Mouse (Mus musculus): ENCODE measurements around the gene Olfr368.

Olfr368 gene

GRCm38 (mm10) chr2:37376018-37376417 lies 49.7 kb downstream of the Olfr368 start:
- Histone ChIP-seq H3K4me1 (replicated peaks; ENCODE audit: low read depth, low read length) (no peaks in the 10 kb centered on the region), H3K4me3 (replicated peaks; ENCODE audit: low read length) (no peak overlapping the region), H3K36me3 (ENCODE audit: insufficient read depth, low read length) (peaks cover 62% of the 10 kb centered on the region), H3K27me3 (ENCODE audit: insufficient read depth, low read length) (no peaks in the 10 kb centered on the region), H3K9me3 (ENCODE audit: low read length) (no peaks in the 10 kb centered on the region)
- TF ChIP-seq CTCF (conservative IDR thresholded peaks at IDR 0.05; ENCODE audit: low read length): no peak
- TF ChIP-seq NANOG (IDR thresholded peaks at IDR 0.05; ENCODE audit: borderline replicate concordance, low read length): no peak
- no peak for TF ChIP-seq POU5F1 (IDR thresholded peaks at IDR 0.05; ENCODE audit: borderline replicate concordance, low read length)

- no peaks in the 10 kb centered on the region for H3K9me3 ChIP-seq (ENCODE audit: low read length)
- H3K4me1 ChIP-seq (replicated peaks; ENCODE audit: low read depth, low read length): no peaks in the 10 kb centered on the region
- no peaks in the 10 kb centered on the region for H3K27me3 ChIP-seq (ENCODE audit: insufficient read depth, low read length)
- H3K4me3 ChIP-seq (replicated peaks; ENCODE audit: low read length): no peak overlapping the region
- TF ChIP-seq POU5F1 (IDR thresholded peaks at IDR 0.05; ENCODE audit: borderline replicate concordance, low read length) (no peak), NANOG (IDR thresholded peaks at IDR 0.05; ENCODE audit: borderline replicate concordance, low read length) (no peak), CTCF (conservative IDR thresholded peaks at IDR 0.05; ENCODE audit: low read length) (peak; percentile 47)
- H3K36me3 ChIP-seq (ENCODE audit: insufficient read depth, low read length): peaks cover 78% of the 10 kb centered on the region
These were observed 53.9 kb downstream of the Olfr368 start for GRCm38 (mm10) chr2:37380189-37380588.
